Mouse (Mus musculus) spleen, adult 2 months (tissue): ENCODE data around the gene B130006D01Rik. TPM values are rescaled to one million over a fixed set of nuclear protein-coding genes. Genes with fewer than 3 reads are reported as not detected.
"Not testable (repeated sequence)": the region's sequence is repeated elsewhere in the genome, so short reads cannot be mapped to it uniquely, and the experiment has no call there.

Experiments used
- DNase-seq, 2 experiments: peaks; one replicate each; pipeline versions ENCODE4 v3.0.0 to v3.0.0-alpha.2; 2012 to 2021; ENCODE audit warnings: low spot score in 2 of 2, low read depth in 1 of 2
- H3K27ac ChIP-seq: fragments of 200-500 bp; 2 replicates; pipeline ENCODE4 v1.5.1; 2012; ENCODE audit warnings: low read length, inconsistent platforms; ENCODE audit not compliant: insufficient read depth
- H3K27me3 ChIP-seq: fragments of 200-500 bp; 2 replicates; pipeline ENCODE4 v1.6.1; 2012; ENCODE audit warnings: mild to moderate bottlenecking, moderate library complexity, low read length, inconsistent platforms; ENCODE audit not compliant: control insufficient read depth, insufficient read depth
- H3K36me3 ChIP-seq: fragments of 200-500 bp; 2 replicates; pipeline ENCODE4 v1.6.1; 2012; ENCODE audit warnings: mild to moderate bottlenecking, low read length, inconsistent platforms; ENCODE audit not compliant: control insufficient read depth, insufficient read depth
- H3K4me1 ChIP-seq: fragments of 200-500 bp; 2 replicates; pipeline ENCODE4 v1.6.1; 2011; ENCODE audit warnings: inconsistent platforms; ENCODE audit not compliant: control insufficient read depth, insufficient read depth, insufficient read length
- H3K4me3 ChIP-seq: fragments of 200-500 bp; 2 replicates; pipeline ENCODE4 v1.5.1; 2011; ENCODE audit warnings: mild to moderate bottlenecking, inconsistent platforms; ENCODE audit not compliant: insufficient read depth, insufficient read length; ENCODE audit errors: extremely low read depth
- CTCF ChIP-seq: fragments of 200-500 bp; IDR thresholded peaks from 2 replicates; pipeline ENCODE4 v1.5.1; 2011; ENCODE audit warnings: mild to moderate bottlenecking, inconsistent platforms; ENCODE audit not compliant: insufficient read depth, insufficient read length, insufficient replicate concordance; ENCODE audit errors: extremely low read depth
- POLR2A ChIP-seq: fragments of 200-500 bp; IDR thresholded peaks from 2 replicates; pipeline ENCODE4 v1.6.1; 2011; ENCODE audit warnings: low read depth, low read length, inconsistent platforms
- WGBS: fragments of 180-500 bp; shearing (Covaris S2); methylation state at CpG from one replicate; pipeline ENCODE4 v1.1.7; 2018; 5-methylcytosine and 5-hydroxymethylcytosine counted together
- polyA plus RNA-seq: library from polyadenylated mRNA; depleted of rRNA; stranded (reverse); fragments of >200 nt; gene quantifications from 2 replicates; pipeline ENCODE4 v1.2.3, GENCODE M21; 2012

Gene B130006D01Rik
- polyA plus RNA-seq, 1 experiment, result 0.14 TPM

- WGBS, result 55% methylated on average over 5 of the region's 5 CpGs
- H3K27ac ChIP-seq, result no peak overlapping the region
- no peak for TF ChIP-seq POLR2A
- TF ChIP-seq CTCF, result no peak
- no peaks in the 10 kb centered on the region; the same call in 1 of the 2 replicates for H3K4me1 ChIP-seq
- peaks cover 10% of the 10 kb centered on the region for H3K36me3 ChIP-seq
- DNase-seq, result no peak
- no peaks in the 10 kb centered on the region for H3K27me3 ChIP-seq
- H3K4me3 ChIP-seq, result no peak overlapping the region
Measured at GRCm38 (mm10) chr11:95748331-95748730, 24.9 kb downstream of the B130006D01Rik start.

GRCm38 (mm10) chr11:95749619-95750018 lies 26.2 kb downstream of the B130006D01Rik start:
- Histone ChIP-seq H3K4me3 (no peak overlapping the region), H3K27ac (no peak overlapping the region), H3K27me3 (no peaks in the 10 kb centered on the region), H3K4me1 (no peaks in the 10 kb centered on the region; the same call in 1 of the 2 replicates), H3K36me3 (peaks cover 18% of the 10 kb centered on the region)
- WGBS, result 40% methylated on average over 15 of the region's 15 CpGs
- TF ChIP-seq POLR2A (no peak), CTCF (no peak)
- DNase-seq, result no peak

- Histone ChIP-seq H3K4me3 (no peak overlapping the region), H3K4me1 (no peaks in the 10 kb centered on the region; the same call in 1 of the 2 replicates), H3K27me3 (no peaks in the 10 kb centered on the region), H3K27ac (no peak overlapping the region), H3K36me3 (peaks cover 18% of the 10 kb centered on the region)
- peak; percentile 84; the same call in 1 of the 2 replicates for TF ChIP-seq CTCF
- no peak for TF ChIP-seq POLR2A
- DNase-seq, result peak; percentile 54 to 77
- WGBS, result 0% methylated on average over 1 of the region's 1 CpGs
Measured at GRCm38 (mm10) chr11:95750995-95751394, 27.6 kb downstream of the B130006D01Rik start.

GRCm38 (mm10) chr11:95755137-95755536 lies 31.8 kb downstream of the B130006D01Rik start:
- 97% methylated on average over 4 of the region's 4 CpGs for WGBS
- H3K27ac ChIP-seq, H3K4me1 ChIP-seq, DNase-seq, H3K27me3 ChIP-seq, H3K4me3 ChIP-seq: not testable (repeated sequence)
- peaks cover 21% of the 10 kb centered on the region for H3K36me3 ChIP-seq

GRCm38 (mm10) chr11:95760521-95760920 lies 37.1 kb downstream of the B130006D01Rik start:
- Histone ChIP-seq H3K27ac (no peak overlapping the region), H3K27me3 (no peaks in the 10 kb centered on the region), H3K4me1 (no peaks in the 10 kb centered on the region), H3K4me3 (no peak overlapping the region), H3K36me3 (peaks cover 22% of the 10 kb centered on the region)
- DNase-seq, result no peak
- 95% methylated on average over 5 of the region's 5 CpGs for WGBS
- TF ChIP-seq POLR2A (no peak), CTCF (no peak)

- H3K36me3 ChIP-seq, result peaks cover 19% of the 10 kb centered on the region
- H3K4me1 ChIP-seq, result no peaks in the 10 kb centered on the region
- no peaks in the 10 kb centered on the region for H3K27me3 ChIP-seq
- WGBS, result 90% methylated on average over 4 of the region's 4 CpGs
- no peak overlapping the region for H3K27ac ChIP-seq
- TF ChIP-seq POLR2A (no peak), CTCF (no peak)
- no peak overlapping the region for H3K4me3 ChIP-seq
- no peak for DNase-seq
Measured at GRCm38 (mm10) chr11:95762996-95763395, 39.6 kb downstream of the B130006D01Rik start.

GRCm38 (mm10) chr11:95764806-95765205 lies 41.4 kb downstream of the B130006D01Rik start:
- peaks cover 21% of the 10 kb centered on the region for H3K36me3 ChIP-seq
- no peak for TF ChIP-seq CTCF
- TF ChIP-seq POLR2A, result no peak
- H3K27me3 ChIP-seq, result no peaks in the 10 kb centered on the region
- H3K4me1 ChIP-seq, result no peaks in the 10 kb centered on the region
- H3K27ac ChIP-seq, result no peak overlapping the region
- H3K4me3 ChIP-seq, result no peak overlapping the region
- WGBS, result 94% methylated on average over 8 of the region's 8 CpGs
- DNase-seq, result no peak

- TF ChIP-seq CTCF, result no peak
- peaks cover 21% of the 10 kb centered on the region for H3K36me3 ChIP-seq
- H3K4me3 ChIP-seq, result no peak overlapping the region
- no peaks in the 10 kb centered on the region for H3K27me3 ChIP-seq
- no peak for DNase-seq
- H3K4me1 ChIP-seq, result no peaks in the 10 kb centered on the region
- H3K27ac ChIP-seq, result no peak overlapping the region
- WGBS, result 79% methylated on average over 10 of the region's 10 CpGs
Measured at GRCm38 (mm10) chr11:95765334-95765733, 41.9 kb downstream of the B130006D01Rik start.
